Mouse (Mus musculus) testis, postnatal 10 days (tissue): ENCODE results near the gene Noc4l.

Experiments used
- DNase-seq: peaks from one replicate; pipeline ENCODE4 v3.0.0; 2021; ENCODE audit warnings: low spot score

The Noc4l gene

DNA sequence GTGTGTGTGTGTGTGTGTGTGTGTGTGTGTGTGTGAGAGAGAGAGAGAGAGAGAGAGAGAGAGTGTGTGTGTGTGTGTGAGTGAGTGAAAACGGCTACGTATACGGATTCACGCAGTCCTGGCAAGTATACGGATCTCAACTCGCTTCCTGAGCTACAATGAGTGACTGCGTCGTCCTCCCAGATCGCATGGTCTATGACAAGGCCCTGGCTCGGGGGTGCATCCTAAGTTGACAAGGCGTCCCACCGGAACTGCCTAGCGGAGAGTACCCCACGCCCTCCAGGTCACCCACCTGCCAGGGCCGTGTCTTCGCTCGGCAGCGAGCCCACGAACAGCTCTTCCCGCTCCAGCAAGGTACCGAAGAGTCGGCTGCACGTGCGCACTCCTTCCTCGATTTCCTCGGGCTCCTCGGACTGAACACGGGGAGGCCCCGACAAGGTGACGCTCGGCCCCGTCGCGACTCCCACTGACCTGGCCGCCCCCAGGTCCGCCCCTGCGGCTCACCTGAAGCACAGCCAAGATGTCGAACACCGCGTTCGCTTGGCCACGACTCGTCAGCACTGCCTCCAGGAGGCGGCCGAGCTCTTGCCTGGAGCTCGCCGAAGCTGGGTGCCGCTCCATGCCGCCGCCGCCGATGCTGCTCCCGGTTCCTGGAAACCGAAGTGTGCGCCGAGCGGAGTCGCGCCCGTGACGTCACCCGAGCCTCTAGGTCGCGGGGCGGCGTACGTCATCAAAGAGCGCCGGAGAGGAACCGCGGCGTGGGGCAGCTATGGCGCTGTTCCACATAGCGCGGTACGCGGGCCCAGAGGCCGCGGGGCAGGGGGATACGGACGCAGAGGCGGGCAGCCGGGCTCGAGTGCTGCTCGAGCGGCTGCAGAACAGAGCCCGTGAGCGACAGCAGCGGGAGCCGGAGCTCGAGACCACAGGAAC lies at the start of gene Noc4l, which contains the start of gene Ddx51:
Noc4l (minus strand) TSS at position 699 of the 930 bp plus-strand sequence.
Ddx51 (plus strand) TSS at position 733 of the 930 bp plus-strand sequence.
- peak; percentile 99 for DNase-seq

- no peak for DNase-seq
Measured at GRCm38 (mm10) chr5:110698617-110699016, 45.4 kb upstream of the Noc4l start.

DNA sequence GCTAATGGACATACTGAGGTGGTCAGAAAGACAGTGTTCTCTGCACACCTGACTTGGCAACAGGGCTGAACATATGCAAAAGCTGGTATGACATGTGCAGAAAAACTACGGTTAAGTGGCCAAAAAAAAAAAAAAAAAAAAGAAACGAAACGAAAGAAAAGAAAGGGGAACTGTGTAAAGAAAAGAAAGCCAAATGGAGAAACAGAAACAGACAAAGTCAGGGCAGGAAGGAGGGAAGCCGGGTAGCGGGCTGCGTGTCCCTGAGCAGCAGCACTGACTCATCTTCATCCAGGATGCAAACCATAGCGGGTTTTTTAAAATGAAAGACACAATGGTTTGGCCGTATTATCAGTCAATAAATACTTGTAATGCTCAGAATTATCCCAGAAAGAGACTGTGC lies 28.8 kb upstream of the Noc4l start:
- DNase-seq: no peak

- no peak for DNase-seq
Measured at GRCm38 (mm10) chr5:110665486-110666121, 12.4 kb upstream of the Noc4l start.

DNA sequence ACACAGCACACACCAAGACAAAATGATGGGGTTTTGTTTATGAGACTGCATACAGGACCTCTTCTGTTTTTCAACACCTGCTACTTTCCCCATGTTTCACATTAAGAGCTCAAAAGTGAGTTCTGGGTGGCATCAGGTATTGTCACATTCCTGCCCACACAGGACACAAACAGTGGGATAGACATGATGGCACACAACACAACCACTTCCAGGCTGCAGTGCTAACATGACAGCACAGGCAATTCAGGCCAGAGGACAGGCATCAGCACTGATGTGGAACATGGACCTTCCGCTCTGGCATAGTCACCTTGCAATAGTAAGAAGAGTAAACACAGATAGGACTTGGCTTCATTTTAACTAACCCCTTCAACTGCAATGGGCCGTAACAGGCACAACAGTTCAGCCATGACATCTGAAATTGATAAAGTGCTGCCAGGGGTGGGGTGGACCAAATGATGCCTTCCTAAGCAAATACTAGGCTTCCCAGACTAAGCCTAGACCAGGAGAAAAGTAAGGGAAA lies 11.6 kb upstream of the Noc4l start:
- DNase-seq: no peak

- DNase-seq: no peak
Measured at GRCm38 (mm10) chr5:110664041-110664440, 10.8 kb upstream of the Noc4l start.

DNA sequence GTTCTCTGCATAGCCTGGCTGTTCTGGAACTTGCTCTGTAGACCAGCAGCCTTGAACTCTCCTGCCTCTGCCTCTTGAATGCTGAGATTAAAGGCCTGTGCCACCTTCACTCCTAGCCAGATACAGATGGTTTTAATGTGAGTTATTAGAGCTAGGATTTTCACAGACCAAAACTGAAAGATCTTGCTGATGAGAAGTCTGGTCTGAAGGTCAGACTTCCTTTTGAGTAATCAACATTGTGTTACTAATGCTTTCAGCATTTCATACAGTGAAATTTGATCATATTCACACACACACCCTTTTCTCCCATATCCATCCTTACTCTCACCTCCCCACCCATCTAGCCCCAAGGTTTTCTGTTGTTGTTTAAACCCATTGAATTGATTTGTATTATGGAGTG lies 6.5 kb upstream of the Noc4l start:
- no peak for DNase-seq

DNA sequence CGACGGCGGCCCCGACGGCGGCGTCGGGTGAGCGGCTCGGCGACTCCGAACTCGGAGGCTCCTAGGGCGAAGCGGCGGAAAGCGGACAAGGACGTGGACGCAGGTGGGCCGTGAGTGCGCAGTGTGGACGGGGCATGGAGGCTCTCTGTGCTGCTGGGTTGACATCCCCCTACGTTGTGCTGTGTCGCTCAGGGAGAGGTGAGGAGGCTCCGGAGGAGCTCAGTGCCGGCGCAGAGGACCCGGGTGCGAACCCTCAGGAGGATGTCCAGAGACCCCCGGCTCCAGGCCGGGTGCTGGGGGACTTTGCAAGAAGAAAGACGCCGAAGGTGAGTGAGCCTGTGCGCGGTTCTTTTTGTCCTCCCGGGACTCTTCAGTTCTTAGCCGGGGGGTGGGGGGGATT lies 469 bp upstream of the Noc4l start:
- DNase-seq: no peak

DNA sequence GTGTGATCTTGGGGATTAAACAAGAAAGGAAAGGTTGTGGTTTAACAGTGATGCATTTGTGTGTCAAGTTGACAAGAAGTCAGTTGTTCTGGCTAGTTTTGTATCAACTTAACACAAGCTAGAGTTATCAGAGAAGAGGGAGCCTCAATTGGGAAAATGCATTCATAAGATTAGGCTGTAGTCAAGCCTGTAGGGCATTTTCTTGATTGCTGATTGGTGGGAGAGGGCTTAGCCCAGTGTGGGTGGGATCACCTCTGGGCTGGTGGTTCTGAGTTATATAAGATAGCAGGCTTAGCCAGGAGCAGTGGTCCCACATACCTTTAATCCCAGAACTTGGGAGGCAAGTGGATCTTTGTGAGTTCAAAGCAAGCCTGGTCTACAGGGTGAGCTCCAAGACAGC lies 6.8 kb downstream of the Noc4l start:
- no peak for DNase-seq

GRCm38 (mm10) chr5:110639459-110639858 lies 13.8 kb downstream of the Noc4l start:
- peak; percentile 68 for DNase-seq

DNA sequence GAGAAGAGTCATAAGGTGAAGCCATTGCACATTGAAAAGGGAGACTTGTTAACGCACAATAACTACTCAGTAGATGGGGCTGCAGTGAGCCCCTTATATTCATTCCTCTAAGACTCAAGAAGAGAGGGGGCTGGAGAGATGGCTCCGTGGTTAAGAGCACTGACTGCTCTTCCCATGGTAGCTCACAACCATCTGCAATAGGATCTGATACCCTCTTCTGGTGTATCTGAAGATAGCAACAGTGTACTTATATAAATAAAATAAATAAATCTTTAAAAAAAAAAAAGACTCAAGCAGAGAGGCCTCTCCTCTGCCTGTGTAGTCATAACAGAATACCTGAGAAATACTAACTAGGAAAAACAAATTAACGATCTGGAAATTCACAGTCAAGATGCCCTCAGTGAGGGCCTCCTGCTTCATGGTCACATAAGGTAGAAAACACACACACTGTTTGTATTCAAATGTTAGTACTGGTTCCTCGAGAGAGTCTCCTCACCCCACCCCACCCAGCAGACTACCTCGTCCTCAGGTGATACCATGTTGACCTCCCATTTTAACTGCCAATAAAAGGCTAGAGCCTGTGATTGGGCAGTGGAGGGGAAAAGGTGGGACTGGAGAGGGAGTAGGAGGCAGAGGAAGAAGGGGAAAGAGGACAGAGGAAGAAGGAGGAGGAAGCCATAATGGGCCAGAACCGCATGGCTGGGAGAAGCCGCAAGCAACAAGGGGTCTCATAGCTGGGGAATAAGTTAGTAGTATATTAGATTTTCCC lies 14.7 kb downstream of the Noc4l start:
- DNase-seq: no peak

GRCm38 (mm10) chr5:110635951-110636707 lies 17.1 kb downstream of the Noc4l start:
- no peak for DNase-seq

- peak; percentile 72 for DNase-seq
Measured at GRCm38 (mm10) chr5:110629525-110630120, 23.6 kb downstream of the Noc4l start.

- DNase-seq: no peak
Measured at GRCm38 (mm10) chr5:110628156-110628555, 25.1 kb downstream of the Noc4l start.

- no peak for DNase-seq
Measured at GRCm38 (mm10) chr5:110627351-110627750, 25.9 kb downstream of the Noc4l start.

- no peak for DNase-seq
Measured at GRCm38 (mm10) chr5:110624319-110624718, 28.9 kb downstream of the Noc4l start.

DNA sequence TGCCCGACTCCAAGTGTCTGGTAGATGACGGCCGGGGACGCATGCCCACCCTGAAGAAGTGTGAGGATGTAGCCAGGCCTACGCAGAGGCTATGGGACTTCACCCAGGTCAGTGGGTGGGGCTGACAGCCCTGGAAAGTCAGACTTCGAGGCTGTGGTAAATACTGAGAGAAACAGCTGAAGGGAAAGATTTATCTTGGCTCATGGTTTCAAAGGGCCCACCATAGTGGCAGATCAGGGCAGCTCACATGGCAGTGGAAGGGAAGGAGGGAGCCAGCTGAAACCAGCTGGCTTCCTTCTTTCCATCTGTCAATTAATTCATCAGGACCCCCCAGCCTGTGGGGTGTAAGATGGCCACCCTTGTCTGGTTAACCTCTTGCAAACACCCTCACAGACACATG lies 34.0 kb downstream of the Noc4l start:
- no peak for DNase-seq

GRCm38 (mm10) chr5:110611435-110612158 lies 41.6 kb downstream of the Noc4l start:
- no peak for DNase-seq

DNA sequence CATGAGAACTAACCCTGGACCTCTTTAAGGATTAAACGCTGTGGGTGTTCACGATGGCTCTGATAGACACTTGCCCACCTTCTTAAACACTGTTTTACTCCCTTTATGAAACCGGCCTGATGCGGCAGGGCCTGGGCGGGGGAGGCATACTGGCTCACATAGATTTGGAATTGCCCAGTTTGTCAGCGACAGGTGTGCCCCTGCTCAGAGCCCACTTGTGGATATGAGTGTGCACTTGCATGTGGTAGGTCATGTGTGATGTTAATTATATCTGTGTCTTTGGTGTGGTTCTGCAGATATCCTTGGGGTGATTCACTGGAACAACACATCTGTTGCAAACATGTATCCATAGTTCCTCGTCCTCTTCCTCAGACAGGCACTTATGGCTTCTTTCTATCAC lies 42.7 kb downstream of the Noc4l start:
- no peak for DNase-seq

- no peak for DNase-seq
Measured at GRCm38 (mm10) chr5:110609868-110610267, 43.3 kb downstream of the Noc4l start.
